Mouse (Mus musculus) erythroid progenitor cell, adult 5-6 weeks (primary cell): ENCODE data around the gene Vrk1. TPM values are rescaled to one million over a fixed set of nuclear protein-coding genes. Genes with fewer than 3 reads are reported as not detected.

ENCODE experiments used
- ATAC-seq: replicated peaks from 2 replicates; pipeline ENCODE4 v1.8.0; 2016; ENCODE audit warnings: moderate number of reproducible peaks, mild to moderate bottlenecking, moderate TSS enrichment, inconsistent platforms; ENCODE audit not compliant: poor library complexity, low FRiP score, severe bottlenecking
- total RNA-seq, 2 experiments: library from RNA; stranded (forward) in 1 of 2; stranded (reverse) in 1 of 2; fragments of 150-400 nt in 1 of 2; fragments of 186-747, 209-891 nt in 1 of 2; gene quantifications; 2 replicates each; pipeline versions ENCODE4 v1.2.3 to v1.2.4; 2015 to 2017; ENCODE audit warnings: low replicate concordance in 2 of 2

The Vrk1 gene
- total RNA-seq, 2 experiments from 2014 or later = 56.6 to 94.3 TPM

- ATAC-seq = no peak
Observed at GRCm38 (mm10) chr12:106102726-106103643, 93.0 kb downstream of the Vrk1 start.

- ATAC-seq = no peak
Observed at GRCm38 (mm10) chr12:106107272-106107671, 97.2 kb downstream of the Vrk1 start.

- ATAC-seq = no peak
Observed at GRCm38 (mm10) chr12:106115070-106115891, 105.3 kb downstream of the Vrk1 start.

GRCm38 (mm10) chr12:106115892-106116206, 105.8 kb downstream of the Vrk1 start:
- ATAC-seq = no peak

GRCm38 (mm10) chr12:106123276-106123675, 113.2 kb downstream of the Vrk1 start:
- no peak for ATAC-seq

- no peak for ATAC-seq
Observed at GRCm38 (mm10) chr12:106124581-106124980, 114.6 kb downstream of the Vrk1 start.

Other genes starting within 250 kb of the Vrk1 start
- 104 and 179 TPM in 2 replicates for gene Papola, start 225.5 kb upstream of the Vrk1 start, total RNA-seq (2015; ENCODE audit: low replicate concordance)
- gene Papola, start 225.5 kb upstream of the Vrk1 start, total RNA-seq (2017; ENCODE audit: low replicate concordance) = 74.6 and 104 TPM in 2 replicates